Mouse (Mus musculus) midbrain, embryonic 10.5 days (tissue): ENCODE data around the gene Sgms1. TPM values are rescaled to one million over a fixed set of nuclear protein-coding genes. Genes with fewer than 3 reads are reported as not detected.

Experiments used
- DNase-seq: peaks from one replicate; pipeline ENCODE4 v3.0.0-alpha.2; 2017; ENCODE audit warnings: low spot score
- H3K27ac ChIP-seq: fragments of 300-500 bp; sonication (generic); replicated peaks from 2 replicates; pipeline ENCODE4 v1.5.1; 2016; ENCODE audit warnings: mild to moderate bottlenecking
- H3K27me3 ChIP-seq: fragments of 300-500 bp; sonication (generic); 2 replicates; pipeline ENCODE4 v1.6.1; 2016; ENCODE audit warnings: low read depth, mild to moderate bottlenecking; ENCODE audit not compliant: poor library complexity, severe bottlenecking
- H3K36me3 ChIP-seq: fragments of 300-500 bp; sonication (generic); 2 replicates; pipeline ENCODE4 v1.6.1; 2016; ENCODE audit warnings: mild to moderate bottlenecking, moderate library complexity
- H3K4me1 ChIP-seq: fragments of 300-500 bp; sonication (generic); 2 replicates; pipeline ENCODE4 v1.6.1; 2016
- H3K4me3 ChIP-seq: fragments of 300-500 bp; sonication (generic); 2 replicates; pipeline ENCODE4 v1.5.1; 2016; ENCODE audit warnings: mild to moderate bottlenecking, moderate library complexity
- H3K9me3 ChIP-seq: fragments of 300-500 bp; sonication (generic); replicated peaks from 2 replicates; pipeline ENCODE4 v1.6.1; 2016; ENCODE audit warnings: mild to moderate bottlenecking
- WGBS: fragments of 180-500 bp; shearing (Covaris S2); methylation state at CpG from one replicate; pipeline ENCODE4 v1.1.7; 2016; 5-methylcytosine and 5-hydroxymethylcytosine counted together
- polyA plus RNA-seq: library from polyadenylated mRNA; unstranded; fragments of >200 nt; fragmentation: Nextera tagmentation; extraction: Ambion mirVana; gene quantifications from 2 replicates; pipeline ENCODE4 v1.2.1, GENCODE M21; 2016

Sgms1 gene
- polyA plus RNA-seq, 1 experiment from 2014 or later, result 13.1 TPM

- H3K36me3 ChIP-seq, result no peaks in the 10 kb centered on the region
- no peaks in the 10 kb centered on the region for H3K27me3 ChIP-seq
- no peak for DNase-seq
- 93% methylated on average over 9 of the region's 9 CpGs for WGBS
- no peak overlapping the region for H3K4me3 ChIP-seq
- no peak overlapping the region for H3K27ac ChIP-seq
- peaks cover 3% of the 10 kb centered on the region; the same call in 1 of the 2 replicates for H3K4me1 ChIP-seq
- H3K9me3 ChIP-seq, result no peaks in the 10 kb centered on the region
Measured at GRCm38 (mm10) chr19:32243246-32243645, 146.3 kb downstream of the Sgms1 start.

- no peak overlapping the region for H3K4me3 ChIP-seq
- H3K27me3 ChIP-seq, result no peaks in the 10 kb centered on the region
- H3K4me1 ChIP-seq, result peaks cover 8% of the 10 kb centered on the region; the same call in 1 of the 2 replicates
- DNase-seq, result no peak
- H3K36me3 ChIP-seq, result no peaks in the 10 kb centered on the region
- 86% methylated on average over 4 of the region's 4 CpGs for WGBS
- no peak overlapping the region for H3K27ac ChIP-seq
- no peaks in the 10 kb centered on the region for H3K9me3 ChIP-seq
Measured at GRCm38 (mm10) chr19:32242153-32242552, 147.4 kb downstream of the Sgms1 start.

GRCm38 (mm10) chr19:32240417-32240990, 149.0 kb downstream of the Sgms1 start:
- H3K4me1 ChIP-seq, result peaks cover 8% of the 10 kb centered on the region; the same call in 1 of the 2 replicates
- H3K27ac ChIP-seq, result no peak overlapping the region
- no peak overlapping the region for H3K4me3 ChIP-seq
- H3K27me3 ChIP-seq, result no peaks in the 10 kb centered on the region
- WGBS, result 67% methylated on average over 8 of the region's 8 CpGs
- no peaks in the 10 kb centered on the region for H3K36me3 ChIP-seq
- DNase-seq, result no peak
- no peaks in the 10 kb centered on the region for H3K9me3 ChIP-seq

DNA sequence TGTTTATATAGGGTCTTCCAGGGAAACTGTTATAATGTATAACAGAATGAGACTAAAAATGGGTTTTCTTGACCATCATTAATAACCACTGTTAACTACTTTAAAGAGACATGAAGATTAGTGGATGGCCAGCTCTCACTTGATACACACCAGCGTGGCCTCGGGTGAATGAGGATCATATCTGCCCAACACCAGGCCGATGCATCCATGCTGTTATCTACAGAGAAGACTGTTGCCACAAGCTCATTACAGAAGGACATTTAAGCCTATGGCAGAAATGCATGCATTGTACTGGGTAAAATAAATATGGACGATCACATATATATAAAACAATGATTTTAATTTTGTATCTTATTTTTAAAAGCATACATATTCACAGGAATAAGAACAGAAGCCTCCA, 149.6 kb downstream of the Sgms1 start:
- Histone ChIP-seq H3K9me3 (no peaks in the 10 kb centered on the region), H3K36me3 (no peaks in the 10 kb centered on the region), H3K27ac (no peak overlapping the region), H3K27me3 (no peaks in the 10 kb centered on the region), H3K4me1 (peaks cover 8% of the 10 kb centered on the region; the same call in 1 of the 2 replicates), H3K4me3 (no peak overlapping the region)
- DNase-seq, result no peak
- 92% methylated on average over 4 of the region's 4 CpGs for WGBS

DNA sequence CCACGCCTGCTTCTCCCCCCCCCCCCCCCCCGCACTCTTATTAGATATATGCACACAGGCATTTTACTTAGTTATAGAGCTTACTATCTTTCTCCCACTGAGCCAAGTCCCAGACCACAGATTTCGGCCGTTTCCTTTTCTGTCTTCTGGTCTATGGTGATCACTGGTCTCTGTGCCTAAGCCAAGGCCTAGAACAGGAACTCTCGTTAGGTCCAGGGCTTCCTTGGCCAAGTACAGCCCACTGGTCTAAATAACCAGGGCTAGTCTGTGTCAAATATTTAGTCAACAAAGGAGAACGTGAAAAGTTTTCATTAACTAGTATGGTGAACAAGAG, 150.1 kb downstream of the Sgms1 start:
- no peaks in the 10 kb centered on the region for H3K27me3 ChIP-seq
- no peaks in the 10 kb centered on the region for H3K9me3 ChIP-seq
- no peak overlapping the region for H3K4me3 ChIP-seq
- H3K36me3 ChIP-seq, result no peaks in the 10 kb centered on the region
- no peak overlapping the region for H3K27ac ChIP-seq
- WGBS, result 92% methylated on average over 5 of the region's 6 CpGs
- H3K4me1 ChIP-seq, result peaks cover 8% of the 10 kb centered on the region; the same call in 1 of the 2 replicates
- no peak for DNase-seq

DNA sequence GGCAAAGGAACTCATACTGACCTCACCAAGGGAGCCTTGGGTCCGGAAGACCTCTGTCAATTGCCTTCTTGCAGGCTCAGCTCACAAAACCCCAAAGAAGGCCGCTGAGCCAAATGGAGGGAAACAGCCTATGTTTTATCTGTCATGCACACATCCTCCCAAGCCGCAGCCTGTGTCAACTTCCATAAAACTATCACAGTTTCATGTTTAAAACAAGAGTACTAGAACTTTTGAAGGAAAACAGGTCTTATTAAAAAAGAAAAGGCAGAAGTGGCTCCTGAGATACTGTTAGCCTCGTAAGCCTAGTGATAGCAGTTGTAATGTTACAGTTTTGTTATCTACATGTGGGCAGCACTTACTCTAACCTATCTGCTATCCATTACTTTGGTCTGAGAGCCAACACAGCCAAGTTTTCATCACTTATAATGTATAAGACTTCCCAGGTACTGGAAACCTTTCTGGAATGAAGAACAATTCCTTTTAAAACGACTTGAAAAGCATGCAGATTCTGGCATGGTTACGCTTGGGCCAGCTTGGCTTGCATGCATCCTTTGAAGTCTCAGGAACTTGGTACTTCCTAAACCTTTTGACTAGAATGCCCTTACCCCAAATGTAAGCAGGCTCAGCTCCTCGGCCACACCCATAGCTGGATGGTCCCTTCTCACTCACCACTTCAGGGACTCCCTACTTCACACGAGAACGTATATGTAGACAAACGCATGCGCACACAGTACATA, 150.6 kb downstream of the Sgms1 start:
- H3K27me3 ChIP-seq, result no peaks in the 10 kb centered on the region
- H3K27ac ChIP-seq, result no peak overlapping the region
- H3K9me3 ChIP-seq, result no peaks in the 10 kb centered on the region
- 86% methylated on average over 11 of the region's 11 CpGs for WGBS
- H3K4me1 ChIP-seq, result peaks cover 8% of the 10 kb centered on the region; the same call in 1 of the 2 replicates
- DNase-seq, result no peak
- H3K36me3 ChIP-seq, result no peaks in the 10 kb centered on the region
- no peak overlapping the region for H3K4me3 ChIP-seq

DNA sequence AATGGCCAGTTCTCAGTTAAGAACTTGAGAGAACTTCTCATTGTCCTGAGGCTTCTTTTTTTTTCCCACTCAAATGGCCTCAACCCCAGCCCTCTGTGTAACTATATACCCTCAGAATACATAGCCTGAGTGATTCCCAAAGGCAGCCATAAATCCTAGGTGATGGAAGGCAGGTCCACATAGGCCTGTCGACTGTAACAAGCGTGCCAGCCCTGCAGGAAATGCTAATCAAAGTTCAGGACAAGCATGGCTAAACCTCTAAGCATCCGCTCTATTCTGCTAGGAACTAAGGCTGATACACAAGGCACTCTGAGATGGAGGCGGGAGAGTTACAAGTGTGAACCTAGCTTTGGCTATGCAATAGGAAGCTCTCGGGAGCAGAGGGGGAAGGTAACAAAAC, 151.8 kb downstream of the Sgms1 start:
- peaks cover 8% of the 10 kb centered on the region; the same call in 1 of the 2 replicates for H3K4me1 ChIP-seq
- 67% methylated on average over 5 of the region's 5 CpGs for WGBS

DNA sequence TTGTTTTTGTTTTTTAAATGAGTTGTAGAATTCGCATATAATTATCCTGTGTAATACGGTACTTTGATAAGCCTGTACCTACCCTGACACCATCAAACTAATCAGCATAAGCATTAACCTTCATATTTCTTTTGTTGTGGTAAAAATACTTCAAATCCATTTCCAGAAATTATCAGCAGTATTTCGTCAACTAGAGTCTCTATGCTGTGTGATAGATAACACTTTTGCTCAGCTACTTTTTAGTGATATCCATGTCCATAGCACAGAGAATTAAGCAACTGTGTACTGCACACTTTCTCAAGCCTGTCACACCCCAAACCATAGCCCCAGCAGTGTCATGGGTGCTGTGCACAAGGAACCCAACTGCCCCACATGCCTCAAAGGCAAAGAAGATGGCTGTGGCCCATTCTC, 152.3 kb downstream of the Sgms1 start:
- peaks cover 8% of the 10 kb centered on the region; the same call in 1 of the 2 replicates for H3K4me1 ChIP-seq
- H3K36me3 ChIP-seq, result no peaks in the 10 kb centered on the region
- DNase-seq, result no peak
- no peak overlapping the region for H3K27ac ChIP-seq
- H3K9me3 ChIP-seq, result no peaks in the 10 kb centered on the region
- no peak overlapping the region for H3K4me3 ChIP-seq
- WGBS, result 91% methylated on average over 3 of the region's 3 CpGs
- H3K27me3 ChIP-seq, result no peaks in the 10 kb centered on the region

More for the DNA sequence above, 151.8 kb downstream of the Sgms1 start:
- Histone ChIP-seq H3K27ac (no peak overlapping the region), H3K36me3 (no peaks in the 10 kb centered on the region), H3K27me3 (no peaks in the 10 kb centered on the region), H3K4me3 (no peak overlapping the region), H3K9me3 (no peaks in the 10 kb centered on the region)
- no peak for DNase-seq

DNA sequence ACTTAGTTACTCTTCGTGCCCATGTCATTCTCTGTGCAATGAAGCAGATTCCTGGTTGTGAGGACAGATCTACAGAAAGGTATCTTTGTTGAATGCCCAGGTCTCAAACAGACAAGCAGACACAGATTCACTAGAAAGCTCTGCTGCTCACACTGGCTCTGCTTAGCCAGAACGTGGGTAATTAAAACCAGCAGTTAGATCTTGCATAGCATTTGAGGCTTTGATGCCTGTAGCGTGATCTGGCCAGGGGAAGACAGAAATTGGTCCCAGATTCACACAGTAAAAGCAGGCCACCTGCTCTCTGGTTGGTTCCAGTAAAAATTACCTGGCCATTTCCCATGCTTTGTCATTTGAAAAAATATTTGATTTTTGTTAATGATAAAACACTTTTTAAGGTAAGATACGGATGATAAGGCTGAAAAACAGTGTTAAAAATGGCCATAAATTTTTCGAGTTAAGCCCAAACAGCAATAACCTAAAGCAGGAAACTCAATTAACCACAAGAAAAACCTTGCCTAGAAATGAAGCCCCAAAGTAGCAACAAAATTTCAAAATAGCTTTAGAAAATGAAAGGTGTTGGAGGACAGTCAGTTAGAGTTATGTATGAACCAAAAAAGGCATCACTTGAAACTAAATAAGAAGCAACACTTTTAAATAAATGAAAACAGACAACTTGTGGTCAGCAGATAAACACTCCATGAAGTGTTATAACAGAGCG, 154.6 kb downstream of the Sgms1 start:
- Histone ChIP-seq H3K4me3 (no peak overlapping the region), H3K9me3 (no peaks in the 10 kb centered on the region), H3K27me3 (no peaks in the 10 kb centered on the region), H3K27ac (no peak overlapping the region), H3K36me3 (no peaks in the 10 kb centered on the region), H3K4me1 (peaks cover 8% of the 10 kb centered on the region; the same call in 1 of the 2 replicates)
- WGBS, result 79% methylated on average over 6 of the region's 6 CpGs
- DNase-seq, result no peak

- H3K4me1 ChIP-seq, result no peaks in the 10 kb centered on the region
- no peak overlapping the region for H3K4me3 ChIP-seq
- 81% methylated on average over 10 of the region's 10 CpGs for WGBS
- no peak for DNase-seq
- no peaks in the 10 kb centered on the region for H3K36me3 ChIP-seq
- no peak overlapping the region for H3K27ac ChIP-seq
- H3K27me3 ChIP-seq, result no peaks in the 10 kb centered on the region
- H3K9me3 ChIP-seq, result no peaks in the 10 kb centered on the region
Measured at GRCm38 (mm10) chr19:32231292-32231691, 158.2 kb downstream of the Sgms1 start.

DNA sequence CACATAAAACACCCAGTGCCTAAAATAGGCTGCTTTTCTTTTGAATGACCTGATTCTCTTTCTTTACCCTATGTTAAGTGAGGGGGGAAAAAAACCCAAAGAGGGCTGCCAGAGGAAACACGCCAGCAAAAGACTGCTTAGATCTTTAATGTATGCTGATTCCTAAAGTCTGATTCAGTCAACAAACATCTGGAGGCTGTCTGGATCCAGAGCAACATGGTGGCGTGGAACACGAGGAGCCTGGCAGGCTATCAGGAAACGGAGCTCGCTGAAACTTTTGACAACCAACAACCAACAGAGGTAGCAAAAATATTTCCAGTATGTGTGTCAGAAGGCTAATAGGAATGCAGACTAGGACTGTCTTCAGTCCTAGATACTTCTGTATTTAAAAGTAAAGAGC, 158.7 kb downstream of the Sgms1 start:
- Histone ChIP-seq H3K36me3 (no peaks in the 10 kb centered on the region), H3K4me1 (no peaks in the 10 kb centered on the region), H3K27me3 (no peaks in the 10 kb centered on the region), H3K9me3 (no peaks in the 10 kb centered on the region), H3K27ac (no peak overlapping the region), H3K4me3 (no peak overlapping the region)
- WGBS, result 80% methylated on average over 5 of the region's 5 CpGs
- DNase-seq, result no peak

DNA sequence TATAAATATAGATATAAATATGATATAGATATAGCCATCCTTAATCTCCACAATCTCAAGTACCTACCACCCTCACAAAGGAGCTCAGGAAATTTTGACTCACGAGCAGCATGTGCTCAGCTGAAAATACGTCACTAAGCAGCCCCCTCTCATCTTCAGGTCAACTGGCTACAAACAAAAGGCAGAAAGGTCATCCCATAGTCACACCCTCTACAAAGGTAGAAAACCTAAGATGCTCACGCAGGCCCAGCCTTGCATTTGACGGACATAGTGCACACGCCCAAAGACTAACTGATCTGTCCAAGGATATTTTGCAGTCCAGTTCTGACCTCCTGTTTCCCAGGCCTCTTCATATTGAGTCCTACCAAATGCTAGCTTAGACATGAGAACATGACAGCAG, 159.2 kb downstream of the Sgms1 start:
- no peak for DNase-seq
- 79% methylated on average over 5 of the region's 5 CpGs for WGBS
- H3K27ac ChIP-seq, result no peak overlapping the region
- H3K4me1 ChIP-seq, result no peaks in the 10 kb centered on the region
- no peaks in the 10 kb centered on the region for H3K27me3 ChIP-seq
- H3K9me3 ChIP-seq, result no peaks in the 10 kb centered on the region
- no peak overlapping the region for H3K4me3 ChIP-seq
- H3K36me3 ChIP-seq, result no peaks in the 10 kb centered on the region

DNA sequence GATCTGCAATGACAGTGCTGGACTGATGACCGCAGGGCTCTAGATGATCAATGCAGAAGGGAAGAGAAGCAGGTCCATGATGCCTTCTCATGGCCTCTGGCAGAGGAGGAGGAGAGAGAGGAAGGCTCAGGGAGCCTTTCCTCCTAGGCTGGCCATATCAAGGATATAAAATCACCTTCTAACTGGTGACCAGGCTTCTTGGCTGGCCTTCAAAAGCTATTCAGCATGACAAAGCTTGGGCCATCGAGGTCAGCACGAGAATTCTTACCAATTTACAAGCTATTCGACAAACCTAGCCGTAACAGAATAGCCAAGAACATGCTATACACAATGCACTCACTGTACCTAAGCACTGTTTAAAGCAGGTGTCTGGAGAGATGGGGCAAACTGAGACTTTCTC, 159.7 kb downstream of the Sgms1 start:
- DNase-seq, result no peak
- WGBS, result 95% methylated on average over 5 of the region's 5 CpGs
- H3K27me3 ChIP-seq, result no peaks in the 10 kb centered on the region
- H3K9me3 ChIP-seq, result no peaks in the 10 kb centered on the region
- no peaks in the 10 kb centered on the region for H3K36me3 ChIP-seq
- H3K4me3 ChIP-seq, result no peak overlapping the region
- no peak overlapping the region for H3K27ac ChIP-seq
- H3K4me1 ChIP-seq, result peaks cover 4% of the 10 kb centered on the region; the same call in 1 of the 2 replicates
